Mouse (Mus musculus) stomach, embryonic 16.5 days (tissue): ENCODE results near the gene Fdxr. TPM values are rescaled to one million over a fixed set of nuclear protein-coding genes. Genes with fewer than 3 reads are reported as not detected.

Experiments
- ATAC-seq: fragments of 200-750 bp; cut with Nextera tagmentation; 2 replicates; pipeline ENCODE4 v1.8.0; 2017; ENCODE audit warnings: moderate number of reproducible peaks, moderate TSS enrichment; ENCODE audit not compliant: insufficient read depth, low FRiP score
- H3K27ac ChIP-seq: fragments of 300-500 bp; sonication (generic); 2 replicates; pipeline ENCODE4 v1.5.1; 2014; ENCODE audit warnings: low read length
- H3K27me3 ChIP-seq: fragments of 300-500 bp; sonication (generic); 2 replicates; pipeline ENCODE4 v1.6.1; 2014; ENCODE audit warnings: low read length, control low read depth, mixed read lengths; ENCODE audit not compliant: control insufficient read depth, insufficient read depth
- H3K36me3 ChIP-seq: fragments of 300-500 bp; sonication (generic); 2 replicates; pipeline ENCODE4 v1.6.1; 2014; ENCODE audit warnings: low read length; ENCODE audit not compliant: control insufficient read depth, insufficient read depth
- H3K4me1 ChIP-seq: fragments of 300-500 bp; sonication (generic); 2 replicates; pipeline ENCODE4 v1.6.1; 2014; ENCODE audit warnings: low read length, control low read depth, mixed read lengths; ENCODE audit not compliant: control insufficient read depth, insufficient read depth
- H3K4me2 ChIP-seq: fragments of 300-500 bp; sonication (generic); 2 replicates; pipeline ENCODE4 v1.6.1; 2014; ENCODE audit warnings: low read depth, low read length, mixed read lengths
- H3K4me3 ChIP-seq: fragments of 300-500 bp; sonication (generic); replicated peaks from 2 replicates; pipeline ENCODE4 v1.5.1; 2014; ENCODE audit warnings: mild to moderate bottlenecking, low read length
- H3K9ac ChIP-seq: fragments of 300-500 bp; sonication (generic); 2 replicates; pipeline ENCODE4 v1.6.1; 2014; ENCODE audit warnings: low read length
- H3K9me3 ChIP-seq: fragments of 300-500 bp; sonication (generic); replicated peaks from 2 replicates; pipeline ENCODE4 v1.6.1; 2016; ENCODE audit warnings: low read length, control low read depth; ENCODE audit not compliant: control insufficient read depth
- WGBS: fragments of 180-500 bp; shearing (Covaris S2); extraction: QIAGEN DNeasy Blood & Tissue Kit; methylation state at CpG from one replicate; pipeline ENCODE4 v1.1.7; 2014; 5-methylcytosine and 5-hydroxymethylcytosine counted together
- microRNA-seq: library from miRNA; unstranded; fragments of <30 nt; microRNA quantifications from one replicate; pipeline ENCODE4, GENCODE M21; 2016
- polyA plus RNA-seq: library from polyadenylated mRNA; unstranded; fragments of >200 nt; fragmentation: Nextera tagmentation; extraction: Ambion mirVana; gene quantifications from 2 replicates; pipeline ENCODE4 v1.2.1, GENCODE M21; 2015

The Fdxr gene
- polyA plus RNA-seq, 1 experiment from 2014 or later: 15.9 TPM

DNA sequence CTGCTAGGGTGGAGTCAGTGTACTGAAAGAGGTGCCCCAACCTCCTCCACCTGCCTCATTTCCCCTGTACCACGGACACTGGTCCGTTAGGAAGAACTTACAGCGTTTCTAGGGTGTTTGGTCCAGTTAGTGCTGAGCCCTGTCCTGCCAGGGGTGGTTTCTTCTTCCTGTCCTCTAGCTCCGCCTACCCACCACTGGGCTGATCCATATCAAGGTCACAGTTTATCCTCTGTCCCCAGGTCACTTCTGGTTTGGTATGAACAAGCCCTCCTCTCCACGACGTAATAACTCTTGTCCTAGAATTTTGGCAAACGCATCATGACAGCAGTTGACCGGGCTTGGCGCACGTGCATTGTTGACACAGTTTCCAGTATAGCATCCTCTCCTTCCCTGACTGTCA is 57.2 kb downstream of the Fdxr start:
- Histone ChIP-seq H3K4me1 (peaks cover 27% of the 10 kb centered on the region), H3K27me3 (no peaks in the 10 kb centered on the region), H3K9me3 (no peaks in the 10 kb centered on the region), H3K27ac (no peak overlapping the region), H3K4me2 (no peak overlapping the region), H3K9ac (no peak overlapping the region), H3K4me3 (no peak overlapping the region), H3K36me3 (no peaks in the 10 kb centered on the region)
- WGBS: 82% methylated on average over 10 of the region's 10 CpGs
- ATAC-seq: no peak

- Histone ChIP-seq H3K4me1 (peaks cover 27% of the 10 kb centered on the region), H3K4me2 (no peak overlapping the region), H3K27me3 (no peaks in the 10 kb centered on the region), H3K4me3 (no peak overlapping the region), H3K36me3 (no peaks in the 10 kb centered on the region), H3K9ac (no peak overlapping the region; the same call in 1 of the 2 replicates), H3K27ac (no peak overlapping the region; the same call in 1 of the 2 replicates), H3K9me3 (no peaks in the 10 kb centered on the region)
- peak; percentile 19; the same call in 1 of the 2 replicates for ATAC-seq
- 38% methylated on average over 9 of the region's 9 CpGs for WGBS
These were observed 57.6 kb downstream of the Fdxr start for GRCm38 (mm10) chr11:115219263-115219662.

Small RNA genes lying within 50 kb of the gene (microRNA-seq; reads per million reads assigned to microRNA genes)
- not detected for gene Gm25837

Other genes with a start within 250 kb of the Fdxr start
- gene Cd300ld5, start 239.3 kb downstream of the Fdxr start, polyA plus RNA-seq: not detected in 2 replicates
- gene Cd300ld3, start 228.6 kb downstream of the Fdxr start, polyA plus RNA-seq: not detected in 2 replicates
- gene Cd300e, start 214.9 kb downstream of the Fdxr start, polyA plus RNA-seq: 0.26 TPM in 1 of 2 replicates, not detected in the other
- 2.2 and 2.3 TPM in 2 replicates for gene Rab37, start 185.6 kb downstream of the Fdxr start, polyA plus RNA-seq
- 2.0 and 3.4 TPM in 2 replicates for gene Cd300lf, start 143.1 kb downstream of the Fdxr start, polyA plus RNA-seq
- gene Slc9a3r1, start 113.7 kb downstream of the Fdxr start, polyA plus RNA-seq: 136 and 138 TPM in 2 replicates
- 8.3 and 9.7 TPM in 2 replicates for gene Tmem104, start 89.6 kb downstream of the Fdxr start, polyA plus RNA-seq
- gene Nat9, start 89.2 kb downstream of the Fdxr start, polyA plus RNA-seq: 21.8 and 23.4 TPM in 2 replicates
- not detected in 2 replicates for gene Grin2c, start 9.8 kb downstream of the Fdxr start, polyA plus RNA-seq
- 1.6 and 1.7 TPM in 2 replicates for gene Fads6, start 20.6 kb upstream of the Fdxr start, polyA plus RNA-seq
- gene Otop2, start 30.1 kb upstream of the Fdxr start, polyA plus RNA-seq: 1.9 and 2.5 TPM in 2 replicates
- 0.62 and 0.76 TPM in 2 replicates for gene Ush1g, start 45.0 kb upstream of the Fdxr start, polyA plus RNA-seq
- gene Otop3, start 57.7 kb upstream of the Fdxr start, polyA plus RNA-seq: 4.6 and 8.4 TPM in 2 replicates
- gene Hid1, start 90.7 kb upstream of the Fdxr start, polyA plus RNA-seq: 44.0 and 46.2 TPM in 2 replicates
- gene Cdr2l, start 104.9 kb upstream of the Fdxr start, polyA plus RNA-seq: 6.1 and 6.6 TPM in 2 replicates
- 160 and 162 TPM in 2 replicates for gene Mrpl58, start 126.7 kb upstream of the Fdxr start, polyA plus RNA-seq
- 746 and 843 TPM in 2 replicates for gene Atp5h, start 142.9 kb upstream of the Fdxr start, polyA plus RNA-seq
- gene Kctd2, start 143.1 kb upstream of the Fdxr start, polyA plus RNA-seq: 3.2 and 3.6 TPM in 2 replicates
- gene Trim80, start 163.5 kb upstream of the Fdxr start, polyA plus RNA-seq: 0.22 and 0.26 TPM in 2 replicates
- 2.8 and 3.7 TPM in 2 replicates for gene Slc16a5, start 185.4 kb upstream of the Fdxr start, polyA plus RNA-seq
- gene Armc7, start 198.6 kb upstream of the Fdxr start, polyA plus RNA-seq: 7.9 and 8.0 TPM in 2 replicates
- 112 and 113 TPM in 2 replicates for gene Nt5c, start 214.8 kb upstream of the Fdxr start, polyA plus RNA-seq
- 454 and 457 TPM in 2 replicates for gene Jpt1, start 237.3 kb upstream of the Fdxr start, polyA plus RNA-seq